Mouse (Mus musculus) adrenal gland, adult (tissue): ENCODE data around the gene Rtl8c.
"Not testable (repeated sequence)": the region's sequence is repeated elsewhere in the genome, so short reads cannot be mapped to it uniquely, and the experiment has no call there.

Source experiments
- DNase-seq, 2 experiments: peaks; one replicate each; pipeline ENCODE4 v3.0.0; 2022 to 2023; ENCODE audit warnings: low spot score in 1 of 2; ENCODE audit not compliant: inconsistent age in 2 of 2

The Rtl8c gene

GRCm38 (mm10) chrX:53607242-53608121, at the start of gene Rtl8c:
Gene Rtl8c (plus strand): TSS chrX:53608032.
- DNase-seq, result peak; percentile 78 to 88

- no peak for DNase-seq
Measured at GRCm38 (mm10) chrX:53579311-53579710, 28.5 kb upstream of the Rtl8c start.

DNA sequence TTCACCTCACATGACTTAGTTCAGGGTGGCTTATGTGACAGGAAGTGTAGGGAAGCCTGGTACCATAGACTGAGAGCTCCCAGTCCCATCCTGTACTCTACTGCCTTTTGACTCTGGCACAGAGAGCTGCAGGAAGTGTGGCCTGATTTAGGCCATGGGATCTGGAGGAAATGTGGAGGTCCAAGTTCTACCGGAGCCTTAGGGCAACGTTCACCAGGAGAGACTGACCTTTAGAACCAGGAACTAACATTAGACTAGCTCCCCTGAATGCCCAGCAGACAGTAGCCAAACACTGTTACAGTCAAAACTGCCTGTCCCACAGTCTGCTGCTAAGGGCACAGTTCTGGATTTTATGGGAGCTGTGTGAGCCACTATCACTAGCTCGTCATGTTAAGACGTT, 26.4 kb upstream of the Rtl8c start:
- DNase-seq, result not testable (repeated sequence)

DNA sequence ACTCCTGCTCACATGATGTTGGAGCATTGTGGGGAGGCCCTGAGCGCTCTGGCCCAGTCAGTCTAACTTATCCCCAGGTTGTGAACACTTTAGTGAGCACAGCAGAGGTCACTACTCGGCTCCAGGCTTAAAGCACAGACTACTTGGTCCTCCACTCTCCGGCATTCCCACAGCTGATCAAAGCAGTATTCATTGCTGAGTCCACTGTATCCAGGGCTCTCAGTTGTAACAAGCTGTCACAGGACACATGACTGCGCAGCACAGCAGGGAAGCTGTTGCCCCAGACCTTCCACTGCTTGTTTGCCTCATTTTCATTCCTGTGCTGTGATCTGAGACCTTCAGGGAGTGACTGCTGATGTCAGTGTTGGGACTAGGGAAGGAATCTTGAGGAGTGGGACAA, 24.4 kb upstream of the Rtl8c start:
- DNase-seq, result not testable (repeated sequence)

DNA sequence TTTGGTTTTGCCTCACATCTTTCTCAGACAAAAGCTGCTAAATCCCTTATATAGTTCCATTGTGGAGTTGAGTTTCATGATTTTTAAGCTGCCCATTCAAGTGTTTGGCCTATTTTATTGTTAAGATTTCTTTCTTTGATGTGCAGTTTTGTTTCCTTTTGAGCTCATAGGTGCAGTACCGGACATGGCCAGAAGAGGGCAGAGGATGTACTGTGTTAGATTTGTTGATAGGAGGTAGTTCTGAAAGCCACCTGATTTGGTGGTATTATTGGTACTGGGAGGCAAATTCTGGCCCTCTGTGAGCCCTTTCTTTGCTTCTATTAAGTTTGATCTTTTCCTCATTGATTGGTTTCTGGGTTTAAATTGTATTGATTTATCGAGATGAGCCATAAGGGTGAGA, 7.8 kb upstream of the Rtl8c start:
- peak; percentile 56 to 86 for DNase-seq

- peak in 1 of 2 experiments; percentile 68 for DNase-seq
Measured at GRCm38 (mm10) chrX:53606176-53606575, 1.7 kb upstream of the Rtl8c start.

GRCm38 (mm10) chrX:53608122-53608813, 436 bp downstream of the Rtl8c start:
- DNase-seq, result peak; percentile 27 to 65

- not testable (repeated sequence) for DNase-seq
Measured at GRCm38 (mm10) chrX:53608879-53609278, 1.0 kb downstream of the Rtl8c start, which contains the start of gene Gm14597. Gene Gm14597 (minus strand): TSS chrX:53608979.

DNA sequence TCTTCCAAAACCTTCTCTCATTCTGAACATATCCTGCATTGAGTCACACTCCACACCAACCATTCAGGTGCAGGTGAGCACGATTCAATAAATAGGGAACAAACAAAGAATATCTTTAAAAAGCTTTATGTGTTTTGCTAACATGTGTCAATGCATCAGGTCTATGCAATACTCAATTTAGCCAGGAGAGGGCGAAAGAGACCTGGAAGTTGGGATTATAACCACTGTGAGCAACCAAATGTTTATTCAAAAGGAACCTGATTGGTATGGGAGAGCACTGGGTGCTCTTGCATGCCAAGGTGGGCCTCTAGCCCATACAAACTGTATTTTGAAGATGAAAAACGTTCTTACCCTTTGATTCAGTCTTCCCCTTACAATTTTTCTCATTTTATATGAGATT, 2.7 kb downstream of the Rtl8c start:
- DNase-seq, result peak; percentile 60 to 93

DNA sequence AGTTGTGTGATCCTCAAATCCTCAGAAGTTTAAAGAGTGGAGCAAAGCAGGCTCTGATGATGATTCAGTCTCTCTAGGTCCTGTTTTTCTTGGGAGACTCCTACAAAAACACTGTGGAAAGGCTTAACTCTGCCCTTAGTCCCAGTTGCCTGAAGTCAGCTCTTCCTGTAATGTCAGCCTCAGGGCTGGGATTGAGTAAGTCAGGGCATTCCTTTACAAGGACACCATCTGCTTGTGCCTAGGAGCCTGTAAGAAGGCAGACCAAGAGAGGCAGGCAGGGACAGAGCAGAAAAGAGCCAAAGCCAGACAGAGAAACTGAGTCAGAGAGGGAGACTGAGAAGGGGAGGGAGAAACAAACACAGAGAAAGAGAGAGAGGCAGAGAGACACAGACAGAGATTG, 3.6 kb downstream of the Rtl8c start:
- peak in 1 of 2 experiments; percentile 46 for DNase-seq

- DNase-seq, result not testable (repeated sequence)
Measured at GRCm38 (mm10) chrX:53638107-53638506, 30.3 kb downstream of the Rtl8c start.

DNA sequence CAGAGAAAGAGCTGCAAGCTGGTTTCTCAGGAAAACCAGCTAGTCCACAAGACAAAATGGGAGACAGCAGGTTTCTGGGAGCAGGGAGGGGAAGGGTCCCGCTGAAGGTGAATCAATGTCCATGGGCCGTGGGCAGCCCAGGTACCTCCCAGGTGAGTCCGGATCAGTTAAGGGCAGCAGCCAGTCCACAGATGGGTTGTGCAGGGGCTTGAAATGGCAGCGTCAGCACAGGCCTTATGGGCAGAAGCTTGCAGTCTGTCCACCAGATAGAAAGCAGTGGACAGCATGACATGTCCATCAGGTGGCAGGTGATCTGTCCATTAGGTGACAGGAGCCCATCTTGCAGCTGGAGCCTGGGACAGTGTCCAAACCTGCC, 34.8 kb downstream of the Rtl8c start:
- peak; percentile 4 to 39 for DNase-seq

DNA sequence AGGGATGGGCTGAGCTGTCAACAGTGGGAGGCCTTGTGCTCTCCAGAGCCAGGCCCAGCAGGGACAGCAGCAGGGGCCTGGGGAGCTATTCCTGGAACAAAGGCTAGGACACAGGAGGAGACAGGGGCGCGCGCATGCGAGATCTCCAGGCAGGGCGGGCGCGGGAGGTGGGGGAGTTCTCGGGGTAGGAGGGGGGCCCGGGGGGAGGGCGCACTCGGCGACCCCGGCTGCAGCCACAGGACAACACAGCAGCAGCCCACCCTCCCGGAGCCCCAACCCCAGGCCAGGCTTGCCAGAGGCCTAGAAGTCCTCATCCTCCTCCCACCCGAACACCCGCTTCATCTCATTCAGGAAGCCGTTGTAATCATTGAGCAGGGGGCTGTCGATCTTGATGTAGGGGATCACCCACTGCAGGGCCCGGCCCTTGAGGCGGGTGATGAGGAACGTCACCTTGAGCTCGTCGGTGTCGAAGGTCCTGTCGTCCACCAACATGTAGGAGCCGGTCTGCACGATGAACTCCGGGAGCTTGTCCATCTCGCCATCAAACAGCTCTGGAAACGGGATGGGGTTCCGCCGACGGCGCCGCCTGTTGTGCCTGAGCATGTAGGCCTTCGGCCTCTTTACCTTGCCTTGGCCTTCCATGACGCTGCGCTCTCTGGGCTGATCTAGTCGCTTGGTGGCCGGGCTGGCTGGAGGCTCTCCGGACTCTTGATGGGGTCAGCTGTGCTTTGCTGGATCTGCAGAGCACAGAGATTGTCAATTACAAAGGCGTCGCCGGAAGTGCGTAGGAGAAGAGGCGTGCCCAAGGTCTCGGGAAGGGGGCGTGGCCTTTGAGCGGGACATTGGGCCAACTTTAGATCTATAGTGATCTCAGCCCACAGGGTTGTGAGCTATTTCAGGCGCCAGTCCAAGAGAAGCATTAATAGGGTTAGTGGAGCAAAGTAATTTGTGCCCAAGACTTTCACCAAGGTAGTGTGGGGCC, 35.4 kb downstream of the Rtl8c start, which contains the start of gene Rtl8a:
TSS of gene Rtl8a (minus strand) at position 703 of the 982 bp plus-strand sequence.
- DNase-seq, result peak; percentile 87 to 92

DNA sequence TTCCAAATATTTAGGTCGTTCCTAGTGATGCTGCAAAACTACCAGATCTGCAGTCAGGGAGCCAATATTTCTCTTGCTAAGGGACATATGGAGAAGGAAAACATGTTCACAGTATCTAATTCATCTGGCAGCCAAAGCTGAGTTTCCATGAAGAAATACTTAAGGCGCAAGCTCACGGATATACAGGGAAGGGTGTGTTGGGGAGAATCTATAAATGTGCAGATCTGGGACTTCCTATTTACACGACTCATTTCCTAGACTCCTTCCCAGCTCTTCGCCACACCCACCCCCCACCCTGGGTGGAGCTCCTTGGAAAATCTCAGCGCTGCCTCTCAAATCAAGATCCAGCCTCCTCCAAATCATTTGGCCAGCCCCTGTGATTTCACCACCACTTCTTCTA, 38.1 kb downstream of the Rtl8c start:
- DNase-seq, result no peak

- not testable (repeated sequence) for DNase-seq
Measured at GRCm38 (mm10) chrX:53652917-53653316, 45.1 kb downstream of the Rtl8c start.
